Mouse (Mus musculus) forebrain, embryonic 14.5 days (tissue): ENCODE results near the gene Ino80d. TPM values are rescaled to one million over a fixed set of nuclear protein-coding genes. Genes with fewer than 3 reads are reported as not detected.

ENCODE experiments used
- ATAC-seq: fragments of 200-750 bp; cut with Nextera tagmentation; 2 replicates; pipeline ENCODE4 v1.8.0; 2017; ENCODE audit warnings: mild to moderate bottlenecking, moderate library complexity
- DNase-seq: peaks from one replicate; pipeline ENCODE4 v3.0.0-alpha.2; 2015; ENCODE audit warnings: low spot score
- H3K27ac ChIP-seq: fragments of 300-500 bp; sonication (generic); 2 replicates; pipeline ENCODE4 v1.5.1; 2014; ENCODE audit warnings: low read depth, mild to moderate bottlenecking, control low read depth, low read length, moderate library complexity
- H3K27me3 ChIP-seq: fragments of 300-500 bp; sonication (generic); replicated peaks from 2 replicates; pipeline ENCODE4 v1.6.1; 2014; ENCODE audit warnings: low read length, control low read depth, mixed read lengths; ENCODE audit not compliant: control insufficient read depth, insufficient read depth
- H3K36me3 ChIP-seq: fragments of 300-500 bp; sonication (generic); 2 replicates; pipeline ENCODE4 v1.6.1; 2014; ENCODE audit warnings: low read length, control low read depth; ENCODE audit not compliant: control insufficient read depth, insufficient read depth
- H3K4me1 ChIP-seq: fragments of 300-500 bp; sonication (generic); 2 replicates; pipeline ENCODE4 v1.6.1; 2014; ENCODE audit warnings: antibody characterized with exemption, low read length, control low read depth; ENCODE audit not compliant: control insufficient read depth, insufficient read depth
- H3K4me2 ChIP-seq: fragments of 300-500 bp; sonication (generic); 2 replicates; pipeline ENCODE4 v1.6.1; 2014; ENCODE audit warnings: mild to moderate bottlenecking, control low read depth, low read length
- H3K4me3 ChIP-seq: fragments of 300-500 bp; sonication (generic); 2 replicates; pipeline ENCODE4 v1.5.1; 2014; ENCODE audit warnings: low read depth, low read length, control low read depth
- H3K9ac ChIP-seq: fragments of 300-500 bp; sonication (generic); 2 replicates; pipeline ENCODE4 v1.6.1; 2014; ENCODE audit warnings: mild to moderate bottlenecking, low read length, control low read depth, moderate library complexity
- H3K9me3 ChIP-seq: fragments of 300-500 bp; sonication (generic); replicated peaks from 2 replicates; pipeline ENCODE4 v1.6.1; 2016; ENCODE audit warnings: low read length, control low read depth, mixed read lengths; ENCODE audit not compliant: control insufficient read depth
- WGBS: fragments of 180-500 bp; shearing (Covaris S2); extraction: QIAGEN DNeasy Blood & Tissue Kit; methylation state at CpG from one replicate; pipeline ENCODE4 v1.1.7; 2014; 5-methylcytosine and 5-hydroxymethylcytosine counted together
- polyA plus RNA-seq: library from polyadenylated mRNA; unstranded; fragments of >200 nt; fragmentation: Nextera tagmentation; extraction: Ambion mirVana; gene quantifications from 2 replicates; pipeline ENCODE4 v1.2.1, GENCODE M21; 2014

Gene Ino80d
- polyA plus RNA-seq, 1 experiment from 2014 or later, result 4.7 TPM

DNA sequence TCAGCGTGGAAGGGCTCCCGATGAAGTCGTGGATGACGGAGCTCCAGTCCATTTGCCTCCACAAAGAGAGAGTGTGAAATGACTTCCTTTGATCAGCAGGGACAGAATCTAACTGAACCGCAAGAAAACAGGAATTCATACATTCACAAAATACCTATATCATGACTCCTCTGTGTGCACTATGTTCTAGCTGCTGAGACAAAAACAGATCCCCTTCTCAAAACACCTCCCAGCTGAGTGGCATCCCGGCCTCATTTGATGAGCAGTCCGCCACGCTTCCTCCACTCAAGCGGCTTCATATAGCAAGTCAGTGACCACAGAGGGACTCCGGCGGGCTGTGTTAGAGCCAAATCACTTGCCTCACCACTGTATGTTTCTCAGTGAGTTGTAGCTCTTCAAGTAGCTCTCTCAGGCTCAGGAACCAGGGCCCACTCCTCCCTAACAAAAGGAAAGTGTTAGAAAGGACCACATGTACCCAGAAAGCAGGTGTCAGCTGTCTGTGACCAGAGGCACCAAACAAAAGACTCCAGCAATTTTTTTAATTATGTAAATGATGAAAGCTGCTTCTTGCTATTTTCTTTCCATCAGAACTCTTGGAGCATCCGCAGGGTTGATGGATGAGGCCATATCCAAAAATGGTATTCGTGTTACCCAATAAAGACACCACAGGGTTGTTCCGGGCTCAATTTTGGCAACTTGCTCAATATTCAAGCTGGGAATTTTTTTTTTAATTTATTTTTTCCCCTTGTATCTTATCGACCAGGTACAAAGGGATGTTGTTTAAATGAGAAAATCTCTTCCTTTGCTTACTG, 181.0 kb downstream of the Ino80d start:
- Histone ChIP-seq H3K4me1 (peaks cover 17% of the 10 kb centered on the region), H3K9ac (no peak overlapping the region), H3K27ac (peak overlapping the region; percentile 40; the same call in 1 of the 2 replicates), H3K4me2 (no peak overlapping the region), H3K27me3 (peaks cover 26% of the 10 kb centered on the region), H3K4me3 (no peak overlapping the region), H3K9me3 (no peaks in the 10 kb centered on the region), H3K36me3 (no peaks in the 10 kb centered on the region)
- 52% methylated on average over 15 of the region's 15 CpGs for WGBS
- DNase-seq, result peak; percentile 64
- ATAC-seq, result peak; percentile 25

DNA sequence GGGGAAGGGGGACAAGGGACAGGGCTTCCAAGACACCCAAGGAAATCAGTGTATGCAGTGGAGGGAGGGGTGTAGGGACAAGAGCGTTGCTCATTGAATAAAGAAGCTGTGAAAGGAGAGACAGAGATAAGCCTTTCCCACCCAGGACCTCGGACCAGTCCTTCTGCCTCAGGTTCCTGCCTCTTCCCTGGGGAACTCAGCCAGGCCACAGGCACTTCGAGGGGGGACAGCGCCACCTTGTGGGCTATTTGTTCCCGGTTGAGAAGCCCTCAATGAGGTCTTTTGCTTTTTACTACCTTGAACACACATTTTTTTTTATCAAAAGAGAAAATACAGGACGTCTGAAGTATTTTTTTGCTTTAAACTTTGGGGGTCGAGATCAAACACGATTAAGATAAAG, 185.0 kb downstream of the Ino80d start:
- 5% methylated on average over 8 of the region's 8 CpGs for WGBS
- Histone ChIP-seq H3K9ac (no peak overlapping the region), H3K4me2 (no peak overlapping the region), H3K36me3 (no peaks in the 10 kb centered on the region), H3K4me1 (peaks cover 10% of the 10 kb centered on the region), H3K9me3 (no peaks in the 10 kb centered on the region), H3K4me3 (no peak overlapping the region), H3K27me3 (peaks cover 26% of the 10 kb centered on the region), H3K27ac (no peak overlapping the region)
- peak; percentile 78 for DNase-seq
- ATAC-seq, result no peak

DNA sequence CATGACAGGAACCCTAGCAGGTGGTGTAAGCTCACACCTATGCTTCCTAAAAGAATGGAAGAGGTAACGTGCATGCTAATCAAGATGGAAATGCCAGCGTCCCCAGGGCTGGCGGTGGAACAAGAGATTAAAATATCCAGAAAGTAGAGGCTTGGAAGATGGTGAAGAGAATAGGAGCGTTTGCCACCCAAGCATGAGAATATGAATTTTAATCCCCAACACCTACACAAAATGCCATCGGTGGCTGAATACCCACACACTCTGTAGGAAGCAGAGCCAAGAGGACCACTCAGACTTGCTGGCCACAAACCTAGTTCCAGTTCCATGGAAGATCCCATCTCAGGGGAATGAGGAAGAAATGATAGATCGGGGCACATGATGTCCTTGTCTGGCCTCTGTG, 195.2 kb downstream of the Ino80d start:
- Histone ChIP-seq H3K4me2 (no peak overlapping the region), H3K4me1 (no peaks in the 10 kb centered on the region), H3K36me3 (no peaks in the 10 kb centered on the region), H3K9ac (no peak overlapping the region), H3K27ac (no peak overlapping the region), H3K4me3 (no peak overlapping the region), H3K9me3 (no peaks in the 10 kb centered on the region), H3K27me3 (no peaks in the 10 kb centered on the region)
- WGBS, result 93% methylated on average over 6 of the region's 6 CpGs
- no peak for ATAC-seq
- DNase-seq, result no peak

DNA sequence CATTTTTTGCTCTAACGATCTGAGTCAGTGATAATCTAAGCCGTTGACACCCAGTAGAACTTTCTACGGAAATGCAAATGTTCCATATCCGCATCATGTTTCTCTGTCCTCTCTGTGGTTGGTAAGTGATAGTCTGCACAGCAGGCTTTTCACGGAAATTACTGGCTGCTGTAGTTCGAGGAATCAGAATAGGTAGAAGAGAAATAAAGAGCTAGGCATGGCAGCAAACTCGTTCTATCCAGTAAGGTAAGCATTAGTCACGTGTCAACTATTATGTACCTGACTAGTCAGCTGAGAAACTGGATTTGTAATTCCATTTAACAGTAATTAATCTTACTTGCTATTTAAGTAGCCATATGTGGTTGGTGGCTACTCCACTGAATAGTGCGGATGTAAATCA, 197.9 kb downstream of the Ino80d start:
- Histone ChIP-seq H3K4me3 (no peak overlapping the region), H3K9ac (no peak overlapping the region), H3K27me3 (no peaks in the 10 kb centered on the region), H3K36me3 (no peaks in the 10 kb centered on the region), H3K27ac (no peak overlapping the region), H3K9me3 (no peaks in the 10 kb centered on the region), H3K4me2 (no peak overlapping the region), H3K4me1 (no peaks in the 10 kb centered on the region)
- ATAC-seq (no peak), DNase-seq (no peak)
- WGBS, result 72% methylated on average over 9 of the region's 9 CpGs

DNA sequence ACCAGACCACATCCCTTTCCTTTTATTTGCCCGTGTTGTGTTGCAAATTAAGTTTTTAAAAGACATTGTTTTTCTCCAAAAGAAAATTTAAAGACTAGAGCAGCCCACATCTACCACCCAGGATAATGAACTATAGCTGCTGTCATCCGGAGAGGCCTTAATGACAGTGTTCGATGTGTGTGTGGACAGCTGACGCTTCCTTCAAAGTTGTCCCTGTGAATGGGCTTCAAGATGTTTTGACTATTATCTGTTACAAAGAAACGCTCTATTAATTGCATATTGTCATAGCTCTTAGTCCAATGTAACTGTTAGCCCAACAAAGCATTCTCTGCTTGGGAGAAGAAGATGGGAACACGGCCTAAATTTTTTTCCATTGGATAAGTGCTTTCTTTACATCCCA, 200.0 kb downstream of the Ino80d start:
- no peaks in the 10 kb centered on the region for H3K9me3 ChIP-seq
- H3K27ac ChIP-seq, result no peak overlapping the region
- H3K36me3 ChIP-seq, result no peaks in the 10 kb centered on the region
- WGBS, result 50% methylated on average over 6 of the region's 6 CpGs
- H3K4me3 ChIP-seq, result no peak overlapping the region
- no peak overlapping the region for H3K9ac ChIP-seq
- ATAC-seq, result peak; percentile 73
- H3K27me3 ChIP-seq, result no peaks in the 10 kb centered on the region
- peak; percentile 53 for DNase-seq
- no peaks in the 10 kb centered on the region for H3K4me1 ChIP-seq
- H3K4me2 ChIP-seq, result no peak overlapping the region

DNA sequence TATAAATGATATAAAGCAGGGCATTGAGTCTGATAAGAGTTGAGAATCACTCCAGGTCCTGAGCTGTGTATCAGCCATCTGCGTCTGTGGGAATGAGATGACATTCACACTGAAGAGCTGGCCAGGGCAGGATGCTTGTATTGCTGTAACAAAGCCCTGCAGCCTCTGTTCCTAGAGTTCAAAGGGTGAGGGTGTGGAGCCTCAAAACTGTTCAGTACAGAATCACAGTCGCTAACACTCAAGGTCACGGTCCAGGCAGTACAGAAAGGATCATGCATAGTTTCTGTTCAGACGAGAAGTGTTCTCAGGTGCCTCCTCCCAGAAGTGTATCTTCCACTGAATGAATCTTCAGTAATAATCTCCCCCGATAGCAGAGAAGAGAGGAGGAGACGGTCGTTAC, 203.0 kb downstream of the Ino80d start:
- 62% methylated on average over 7 of the region's 7 CpGs for WGBS
- DNase-seq (no peak), ATAC-seq (no peak)
- H3K36me3 ChIP-seq, result no peaks in the 10 kb centered on the region
- no peak overlapping the region for H3K9ac ChIP-seq
- no peaks in the 10 kb centered on the region for H3K9me3 ChIP-seq
- no peak overlapping the region for H3K4me3 ChIP-seq
- H3K4me1 ChIP-seq, result 0 out of 2 replicates have a peak, but pooled peaks cover 3% of the 10 kb centered on the region
- H3K4me2 ChIP-seq, result no peak overlapping the region
- no peaks in the 10 kb centered on the region; the same call in 1 of the 2 replicates for H3K27me3 ChIP-seq
- no peak overlapping the region for H3K27ac ChIP-seq

DNA sequence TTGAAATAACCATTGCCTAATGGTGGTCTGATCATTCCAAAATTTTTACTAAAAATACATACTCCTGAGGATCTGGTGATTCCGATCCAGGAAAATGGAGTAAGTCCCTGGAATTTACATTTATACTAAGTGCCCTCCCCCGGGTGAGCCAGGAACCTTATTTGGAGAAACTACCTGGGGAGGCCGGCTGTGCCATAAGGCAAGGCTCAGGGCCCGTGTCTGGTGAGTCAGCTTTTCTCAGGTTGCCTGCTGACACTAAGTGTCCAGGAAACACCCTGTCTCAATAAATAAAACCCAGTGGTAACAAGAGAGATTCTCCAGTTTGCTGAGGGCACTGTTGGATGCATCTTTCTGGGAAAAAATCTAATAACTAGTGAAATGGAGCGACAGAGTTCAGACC, 205.3 kb downstream of the Ino80d start:
- no peak for ATAC-seq
- H3K9ac ChIP-seq, result no peak overlapping the region
- WGBS, result 85% methylated on average over 5 of the region's 5 CpGs
- H3K36me3 ChIP-seq, result no peaks in the 10 kb centered on the region
- no peak overlapping the region for H3K4me2 ChIP-seq
- H3K9me3 ChIP-seq, result no peaks in the 10 kb centered on the region
- H3K27ac ChIP-seq, result no peak overlapping the region
- H3K4me1 ChIP-seq, result peaks cover 6% of the 10 kb centered on the region; the same call in 1 of the 2 replicates
- H3K27me3 ChIP-seq, result no peaks in the 10 kb centered on the region; the same call in 1 of the 2 replicates
- H3K4me3 ChIP-seq, result no peak overlapping the region
- DNase-seq, result no peak

DNA sequence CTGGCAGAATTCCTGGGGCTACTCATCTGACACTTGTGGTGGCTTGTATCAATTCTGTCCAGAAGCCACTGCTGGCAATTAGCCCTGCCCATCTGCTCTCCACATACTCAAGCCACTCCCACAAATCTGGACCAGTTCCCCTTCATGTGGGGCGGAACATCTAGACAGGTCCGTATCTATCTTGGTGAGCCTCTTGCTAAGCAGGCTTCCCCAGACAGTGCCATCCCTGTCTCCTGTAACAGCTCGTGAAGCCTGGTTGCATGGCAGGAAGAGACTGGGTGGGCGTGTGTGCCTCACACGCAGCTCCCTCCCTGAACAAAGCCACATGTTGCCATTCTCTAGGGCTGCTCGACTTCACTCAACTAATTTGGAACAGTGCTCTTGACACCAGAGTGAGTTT, 206.0 kb downstream of the Ino80d start:
- Histone ChIP-seq H3K4me3 (no peak overlapping the region), H3K27me3 (no peaks in the 10 kb centered on the region; the same call in 1 of the 2 replicates), H3K4me2 (no peak overlapping the region), H3K36me3 (no peaks in the 10 kb centered on the region), H3K9me3 (no peaks in the 10 kb centered on the region), H3K27ac (no peak overlapping the region), H3K4me1 (peaks cover 6% of the 10 kb centered on the region; the same call in 1 of the 2 replicates), H3K9ac (no peak overlapping the region)
- peak; percentile 58 for DNase-seq
- 50% methylated on average over 6 of the region's 6 CpGs for WGBS
- peak; percentile 43 for ATAC-seq
